Mouse (Mus musculus): Measurements from ENCODE around the gene Zc3h12c. TPM values are rescaled to one million over a fixed set of nuclear protein-coding genes. Genes with fewer than 3 reads are reported as not detected.

Zc3h12c gene
- 10 to 100 TPM in 1 of 2 experiments, 1 to 10 TPM in 1; 9.8 to 10.6 TPM for total RNA-seq (2021)
- long read RNA-seq, experiment 1, full-length matches to known transcripts = 1 of 3 reads
- long read RNA-seq, experiment 1, partial matches to known transcripts = 0 of 3 reads
- long read RNA-seq, experiment 1, other reads (novel, unspliced or antisense) = 2 of 3 reads
- long read RNA-seq, experiment 2, full-length matches to known transcripts = 1 of 2 reads
- long read RNA-seq, experiment 2, partial matches to known transcripts = 0 of 2 reads
- long read RNA-seq, experiment 2, other reads (novel, unspliced or antisense) = 1 of 2 reads

DNA sequence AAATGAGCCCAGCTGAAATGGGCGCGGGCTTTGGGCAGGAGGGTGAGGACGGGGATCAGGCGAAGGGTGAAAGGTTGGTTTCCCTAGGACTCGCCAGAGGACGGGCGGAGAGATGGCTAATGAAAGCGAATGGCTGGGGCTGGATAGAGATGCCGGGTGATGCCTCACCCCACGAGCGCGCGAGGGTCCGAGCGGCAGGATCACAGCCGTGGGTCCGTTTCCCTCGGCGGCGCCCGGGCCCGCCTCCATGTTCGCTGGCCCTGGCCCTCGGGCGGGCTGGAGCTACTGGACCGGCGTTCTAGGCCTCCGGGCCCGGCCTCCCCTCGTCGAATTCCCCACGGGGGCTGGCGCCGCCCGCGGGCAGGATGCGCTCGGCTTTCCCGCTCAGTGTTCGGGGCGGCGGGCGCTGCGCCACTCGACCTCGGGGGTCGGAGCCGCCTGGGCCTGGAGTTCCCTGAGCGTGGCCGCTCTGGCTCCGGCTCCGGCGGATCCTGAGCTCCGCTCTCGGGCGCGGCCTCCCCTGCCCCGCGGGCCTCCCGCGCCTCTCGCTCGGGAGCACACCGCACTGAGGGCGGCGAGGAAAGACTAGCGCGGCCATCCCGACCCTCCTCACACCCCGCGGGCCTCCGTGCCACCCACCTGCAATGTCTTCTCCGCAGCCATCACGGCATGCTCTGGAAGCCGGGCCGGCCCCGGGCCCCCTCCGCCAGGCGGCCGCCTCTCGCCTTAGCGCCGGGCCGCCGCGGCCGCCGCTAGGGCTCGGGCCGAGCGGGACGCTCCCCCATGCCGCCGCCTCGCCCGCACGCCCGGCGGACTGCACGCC lies at the start of gene Zc3h12c:
Zc3h12c (minus strand) TSS at position 710 of the 823 bp plus-strand sequence.
- peak; percentile 65 for DNase-seq (ENCODE audit: low spot score)

DNA sequence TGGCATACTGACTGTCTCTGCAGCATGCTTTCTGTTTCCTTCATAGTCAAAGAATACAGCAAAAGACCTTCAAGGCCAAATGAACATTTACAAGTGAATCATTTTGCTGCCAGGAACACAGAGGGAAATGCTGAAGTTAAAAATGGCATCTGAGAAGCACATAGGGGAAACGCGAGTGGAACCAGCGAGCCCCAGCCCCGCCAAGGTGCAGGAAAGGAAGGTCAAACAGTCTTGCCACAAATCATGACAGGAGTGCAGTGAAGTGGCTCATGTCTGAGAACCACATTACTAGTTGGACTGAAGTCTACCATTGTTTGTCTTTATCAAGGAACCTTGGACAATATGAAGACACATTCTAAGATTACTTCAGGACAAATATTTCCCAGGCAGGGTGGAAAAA lies 49.3 kb upstream of the Zc3h12c start:
- no peak for DNase-seq (ENCODE audit: low spot score)

DNA sequence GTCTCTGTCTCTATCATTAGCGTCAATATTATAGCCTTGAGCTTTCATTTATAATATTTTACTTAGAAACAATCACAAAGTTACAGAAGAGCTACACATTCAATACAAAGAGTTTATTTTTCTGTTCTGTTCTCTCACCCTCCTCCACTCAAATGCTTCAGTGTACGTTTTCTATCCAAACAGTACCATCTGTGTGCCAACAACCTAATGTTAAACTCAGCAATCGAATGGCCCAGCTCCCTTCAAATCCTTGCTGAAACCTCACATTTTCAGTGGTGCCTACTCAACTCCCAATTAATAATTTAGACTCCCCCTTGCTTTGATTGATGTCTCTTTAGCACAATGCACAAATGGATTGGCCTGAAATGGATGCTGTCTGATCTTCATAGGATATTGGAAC lies 46.9 kb upstream of the Zc3h12c start:
- DNase-seq (ENCODE audit: low spot score) = no peak

DNA sequence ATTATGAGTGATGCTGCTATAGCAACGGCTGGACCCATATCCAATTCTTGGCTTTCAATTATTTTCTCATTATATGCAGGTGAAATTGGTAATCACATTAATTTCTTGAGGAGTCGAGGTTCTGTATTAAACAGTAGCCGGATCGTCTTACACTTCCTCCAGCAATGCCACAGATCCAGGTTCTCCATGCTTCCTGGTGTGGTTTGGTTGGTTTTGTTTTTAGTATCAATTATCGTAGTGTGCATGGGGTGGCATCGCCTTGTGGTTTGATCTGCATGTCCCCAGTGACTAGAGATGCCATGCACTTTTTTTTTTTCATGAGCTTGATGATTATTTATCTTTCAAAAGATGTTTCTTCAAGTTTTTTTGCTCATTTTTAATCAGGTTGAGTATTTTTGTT lies 44.0 kb upstream of the Zc3h12c start:
- DNase-seq (ENCODE audit: low spot score) = no peak

DNA sequence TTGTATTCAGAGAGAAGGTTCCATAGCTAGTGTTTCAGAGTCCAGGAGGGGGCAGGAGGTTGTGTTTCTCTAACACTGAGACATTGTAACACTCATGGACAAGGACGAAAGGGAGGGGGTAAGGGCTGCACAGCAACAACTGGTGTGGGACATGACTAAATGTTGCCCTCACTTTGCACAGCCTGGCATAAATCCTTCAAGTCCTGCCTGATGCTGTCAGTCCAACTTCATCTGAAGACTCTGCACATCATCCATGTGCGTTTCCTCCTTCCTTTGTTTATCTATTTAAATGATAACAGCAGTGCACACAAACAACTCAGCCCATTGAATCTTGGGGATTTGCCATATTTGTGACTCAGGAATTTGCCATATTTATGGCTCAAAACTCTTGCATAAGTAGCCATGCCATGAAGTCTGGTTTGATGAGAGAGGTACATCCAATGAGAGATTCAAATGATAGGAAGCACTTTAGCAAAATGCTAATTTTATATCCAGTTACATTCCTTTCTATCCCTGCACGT lies 40.2 kb upstream of the Zc3h12c start:
- no peak for DNase-seq (ENCODE audit: low spot score)

DNA sequence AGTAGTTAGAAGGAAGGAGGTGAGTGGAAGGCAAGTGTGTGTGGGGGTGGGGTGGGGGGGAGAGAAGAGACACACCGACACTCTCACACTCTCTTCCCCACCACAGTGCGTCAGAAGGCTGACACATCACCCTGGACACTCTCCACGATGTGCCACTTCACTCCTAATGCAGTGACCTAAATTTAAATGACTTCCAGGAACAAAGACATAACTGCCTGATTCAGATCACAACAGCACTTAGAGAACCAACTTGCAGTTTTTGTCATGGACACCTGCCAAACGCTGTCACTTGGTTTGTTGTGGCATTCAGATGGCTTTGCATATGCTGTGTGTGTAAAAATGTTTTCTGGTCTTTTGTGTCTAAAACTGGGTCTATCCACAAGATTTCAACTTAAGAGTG lies 34.8 kb upstream of the Zc3h12c start:
- DNase-seq (ENCODE audit: low spot score) = no peak

DNA sequence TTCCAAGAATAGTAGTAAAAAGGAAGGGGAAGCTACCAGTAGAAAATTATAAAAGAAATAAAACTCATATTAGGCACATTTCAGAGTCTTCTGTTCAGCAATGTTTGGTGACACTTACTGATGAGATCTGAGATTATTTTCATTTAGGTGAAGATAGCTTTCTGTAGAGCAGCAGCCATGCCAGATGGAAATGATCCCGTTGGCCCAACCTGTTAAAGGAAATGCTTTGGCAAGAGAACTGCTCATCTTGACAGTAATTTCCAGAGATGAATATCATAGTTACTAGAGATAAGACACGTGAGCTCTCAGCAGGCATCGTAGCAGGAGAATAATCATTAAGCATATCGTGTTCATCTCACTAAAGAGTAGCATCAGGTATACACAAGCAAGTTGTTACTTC lies 31.9 kb upstream of the Zc3h12c start:
- DNase-seq (ENCODE audit: low spot score) = no peak

DNA sequence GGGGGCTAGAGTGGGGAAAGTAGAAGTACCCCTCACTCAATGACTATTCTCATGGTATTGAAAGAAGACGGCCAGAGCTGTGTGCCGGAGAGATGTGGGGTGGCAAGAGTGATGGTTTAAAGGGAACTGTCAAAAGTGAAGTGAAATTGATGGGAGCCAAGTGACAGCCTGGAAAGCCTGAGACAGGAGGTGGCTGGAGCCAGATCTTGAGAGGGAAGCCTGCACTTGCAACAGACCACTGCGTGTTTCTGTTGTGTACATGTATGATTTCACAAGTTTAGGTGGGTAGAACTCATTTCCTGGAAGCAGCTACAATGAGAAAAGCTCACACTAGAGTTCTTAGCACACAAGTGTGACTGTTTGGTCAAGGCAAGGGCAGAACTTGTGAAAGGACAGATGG lies 27.5 kb upstream of the Zc3h12c start:
- no peak for DNase-seq (ENCODE audit: low spot score)

DNA sequence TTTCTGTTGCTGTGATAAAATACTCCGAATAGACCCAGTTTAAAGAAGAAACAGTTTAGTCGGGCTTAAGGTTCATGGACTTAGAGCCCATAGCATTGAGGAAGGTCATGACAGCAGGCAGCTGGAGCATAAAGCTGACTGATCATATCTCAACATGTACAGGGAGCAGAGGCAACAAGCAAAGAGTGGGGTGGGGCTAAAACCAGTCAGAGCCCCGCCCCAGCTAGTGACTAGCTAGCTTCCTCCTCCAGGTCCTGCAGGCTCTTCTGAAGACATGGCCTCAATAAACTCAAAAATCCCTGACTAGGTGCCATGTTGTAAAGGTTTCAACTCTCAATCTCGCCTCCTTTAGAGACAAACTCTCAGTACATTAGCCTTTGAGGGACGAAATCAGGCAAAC lies 25.5 kb upstream of the Zc3h12c start:
- DNase-seq (ENCODE audit: low spot score) = no peak

DNA sequence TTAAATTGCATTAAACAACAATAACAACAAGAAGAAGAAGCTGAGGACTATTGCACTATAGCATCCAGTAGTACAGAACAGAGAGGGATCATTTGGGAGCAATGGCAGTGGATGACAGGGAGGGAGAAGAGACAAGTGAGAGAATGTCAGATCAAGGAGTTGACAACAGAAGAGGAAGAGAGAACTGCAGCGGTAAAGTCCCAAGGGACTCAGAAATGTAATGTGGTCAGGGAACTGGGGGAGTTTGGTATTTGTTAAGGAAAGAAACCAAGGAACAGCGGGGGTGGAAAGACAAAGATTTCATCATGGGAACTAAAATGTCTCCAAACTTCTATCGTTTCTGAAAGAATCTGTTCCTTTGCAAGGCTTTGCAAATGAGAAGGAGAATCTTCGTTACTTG lies 22.5 kb upstream of the Zc3h12c start:
- DNase-seq (ENCODE audit: low spot score) = no peak

DNA sequence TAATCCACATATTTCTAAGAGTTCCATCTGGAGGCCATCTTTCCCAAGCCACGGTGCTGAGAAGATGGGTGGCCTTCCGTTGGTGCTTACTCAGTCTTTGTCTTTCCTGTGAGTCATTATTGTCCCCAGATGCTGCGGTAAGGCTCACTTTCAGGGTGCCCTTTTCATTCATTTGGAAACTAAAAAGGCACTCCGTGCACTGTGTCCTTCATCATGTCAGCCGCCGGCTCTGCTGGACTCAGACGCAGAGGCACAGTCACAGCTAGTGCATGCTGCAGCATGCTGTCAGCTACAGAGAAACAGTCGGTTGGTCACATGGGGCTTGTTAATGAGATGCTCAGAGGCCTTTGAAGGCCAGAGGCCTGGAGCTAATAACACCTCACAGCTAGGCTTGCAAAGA lies 19.7 kb upstream of the Zc3h12c start:
- no peak for DNase-seq (ENCODE audit: low spot score)

DNA sequence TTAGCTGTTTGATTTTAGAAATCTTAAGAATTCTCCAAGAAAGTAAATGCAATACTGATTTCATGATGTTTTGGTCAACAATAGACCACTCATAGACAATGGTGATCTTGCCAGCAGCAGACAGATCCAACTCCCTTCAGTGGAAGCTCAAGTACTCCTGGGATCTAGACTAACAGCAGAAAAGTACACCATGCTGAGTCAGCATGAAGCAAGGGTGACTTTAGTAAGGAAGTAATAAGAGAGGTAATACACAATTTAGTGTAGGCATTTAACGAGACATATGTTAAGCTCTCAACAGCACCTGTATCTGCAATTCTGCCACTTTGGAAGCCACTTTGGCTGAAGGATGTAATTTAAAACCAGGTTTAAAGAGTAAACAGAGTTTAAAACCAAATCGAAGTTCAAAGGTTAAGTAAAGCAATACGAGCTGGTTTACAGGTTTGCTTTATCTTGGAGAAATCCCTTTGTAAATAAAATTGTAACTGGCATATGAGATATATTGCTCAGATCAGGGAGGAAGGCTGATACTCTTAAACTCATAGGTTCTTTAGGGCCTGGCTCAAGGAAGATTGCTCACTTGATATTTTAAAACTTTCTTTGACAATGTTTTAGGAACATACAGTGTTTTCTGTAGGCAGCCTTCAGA lies 18.0 kb upstream of the Zc3h12c start:
- DNase-seq (ENCODE audit: low spot score) = no peak

DNA sequence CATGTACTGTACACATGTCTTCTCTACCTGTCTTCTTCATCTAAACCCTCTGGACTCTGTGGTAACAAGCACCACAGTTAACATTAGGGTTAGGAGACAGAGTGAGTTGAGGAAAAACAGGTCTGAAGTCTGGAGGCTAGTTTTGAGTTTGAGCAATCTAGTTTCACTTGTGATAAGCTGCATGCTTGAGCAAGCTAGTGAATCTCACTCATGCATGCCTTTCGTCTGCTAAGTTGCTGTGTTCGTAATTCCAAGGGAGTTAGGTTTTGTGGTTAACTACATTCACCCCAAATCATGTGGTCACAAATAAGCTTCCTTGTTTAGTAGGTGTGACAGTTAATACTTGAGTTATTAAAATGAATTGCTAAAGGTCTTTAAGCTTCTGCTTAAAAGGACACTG lies 13.0 kb upstream of the Zc3h12c start:
- no peak for DNase-seq (ENCODE audit: low spot score)

DNA sequence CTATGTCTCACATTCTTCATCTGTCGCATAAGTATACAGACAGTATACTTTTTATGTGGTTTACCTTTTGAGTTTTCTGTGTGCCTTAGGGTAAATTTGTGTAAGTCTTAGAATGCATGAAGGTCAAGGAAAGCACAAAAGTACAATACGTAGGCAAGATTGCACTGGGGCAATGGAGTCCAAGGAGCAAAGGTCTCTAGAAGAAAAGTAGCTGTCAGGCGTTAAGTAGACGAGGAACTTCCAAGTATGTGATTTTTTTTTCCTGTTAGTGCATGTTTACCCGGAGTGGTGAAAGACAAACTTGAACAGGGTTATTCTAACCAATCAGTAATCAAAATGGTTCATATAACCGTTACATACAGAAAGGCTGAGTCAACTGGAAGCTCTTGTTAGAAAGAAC lies 12.5 kb upstream of the Zc3h12c start:
- DNase-seq (ENCODE audit: low spot score) = no peak

DNA sequence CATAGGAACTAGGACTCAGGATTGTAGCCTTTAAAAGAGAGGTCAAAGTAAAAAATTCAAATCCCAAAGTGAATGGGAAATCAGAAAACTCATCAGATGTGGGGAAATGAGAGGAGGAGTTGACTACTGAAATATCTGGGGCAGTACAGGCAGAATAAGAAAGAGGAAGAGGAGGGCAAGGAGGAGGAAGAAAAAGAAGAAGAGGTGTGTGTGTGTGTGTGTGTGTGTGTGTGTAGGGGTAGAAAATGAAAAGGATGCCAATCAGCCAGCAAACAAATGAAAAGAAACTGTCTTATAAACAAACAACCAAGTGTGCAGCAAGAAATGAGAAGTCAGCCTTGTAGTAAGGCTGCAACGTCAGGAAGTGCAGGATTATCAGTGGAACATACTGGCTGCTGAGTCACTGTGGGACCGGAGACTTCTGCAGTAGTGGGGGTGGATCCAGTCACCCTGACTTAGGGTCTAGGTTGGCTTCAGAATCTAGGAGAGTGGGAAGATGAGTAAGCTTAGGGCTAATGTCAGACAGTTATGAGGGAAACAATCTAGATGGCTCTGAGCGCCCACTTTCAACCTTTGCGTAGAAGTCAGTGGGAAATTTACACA lies 7.0 kb upstream of the Zc3h12c start:
- no peak for DNase-seq (ENCODE audit: low spot score)

DNA sequence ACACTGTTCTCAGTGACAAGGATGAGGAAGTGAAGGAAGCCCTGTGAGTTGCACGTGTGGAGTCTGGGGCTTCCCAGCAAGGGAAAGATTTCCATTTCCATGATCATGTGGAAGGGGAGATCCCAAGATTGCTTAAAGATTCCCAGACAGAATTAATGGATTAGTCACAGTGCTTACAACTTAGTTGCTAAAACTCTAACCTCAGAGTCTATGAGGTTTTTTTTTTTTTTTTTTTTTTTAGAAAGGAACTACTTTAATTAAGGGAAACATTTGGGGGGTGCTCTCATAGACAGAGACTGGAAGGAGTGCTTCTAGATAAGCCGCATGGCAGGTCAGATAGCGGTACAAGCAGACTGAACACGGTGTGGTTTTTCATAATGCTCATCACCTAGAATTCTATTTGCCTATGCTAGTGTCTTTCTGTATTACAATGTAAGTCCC lies 6.3 kb upstream of the Zc3h12c start:
- DNase-seq (ENCODE audit: low spot score) = no peak

DNA sequence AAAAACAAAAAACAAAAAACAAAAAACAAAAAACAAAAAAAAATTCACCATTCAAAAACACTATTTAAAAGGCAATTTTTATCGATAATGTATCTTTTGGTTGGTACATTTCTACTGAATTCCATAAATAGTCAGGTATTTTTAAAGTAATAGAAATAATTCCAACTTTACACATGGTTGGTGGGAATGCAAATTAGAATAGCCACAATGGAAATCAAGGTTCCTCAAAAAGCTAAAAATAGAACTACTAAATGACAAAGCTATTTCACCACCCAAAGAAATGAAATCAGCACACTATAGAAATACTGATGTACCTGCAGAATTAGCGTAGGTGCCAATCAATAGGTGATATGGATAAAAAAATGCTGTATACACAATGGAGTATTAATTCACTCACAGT lies 5.6 kb upstream of the Zc3h12c start:
- DNase-seq (ENCODE audit: low spot score) = no peak

DNA sequence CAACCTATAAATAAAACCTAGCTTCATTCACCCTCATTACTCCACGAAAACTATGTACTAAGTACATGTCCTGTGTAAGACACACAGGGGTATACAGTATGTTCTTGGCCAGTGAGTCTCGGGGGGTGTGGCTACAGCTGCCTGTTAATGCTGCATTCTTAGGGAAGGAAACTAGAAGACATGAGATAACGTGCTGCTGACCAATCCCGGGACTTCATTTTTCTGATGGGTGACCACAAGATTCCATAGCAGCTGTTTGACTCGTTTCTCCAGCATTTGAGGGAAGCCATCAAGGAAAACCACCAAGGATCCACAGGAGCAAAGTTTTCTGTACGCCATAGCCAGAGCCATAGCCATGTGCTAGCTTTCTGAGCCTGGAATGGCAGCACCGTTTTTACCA lies 4.2 kb upstream of the Zc3h12c start:
- no peak for DNase-seq (ENCODE audit: low spot score)

DNA sequence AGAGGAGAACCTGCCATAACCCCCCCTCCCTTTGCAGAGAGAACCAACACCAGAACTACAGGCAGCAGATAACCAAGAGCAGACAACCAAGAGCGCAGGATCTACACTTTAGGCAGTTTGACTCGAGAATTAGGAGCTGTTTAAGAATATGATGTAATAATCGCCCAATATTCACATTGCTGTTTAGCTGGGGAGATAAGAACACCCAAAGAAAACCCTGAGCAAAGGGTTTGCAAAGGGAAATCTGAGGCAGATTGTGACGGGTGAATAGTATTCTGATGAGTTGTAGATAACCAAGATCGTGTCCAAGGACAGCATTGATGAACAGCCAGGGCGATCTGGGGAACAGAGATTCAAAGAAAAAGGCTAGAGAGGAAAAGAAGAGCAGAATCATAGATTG lies 2.3 kb upstream of the Zc3h12c start:
- no peak for DNase-seq (ENCODE audit: low spot score)

DNA sequence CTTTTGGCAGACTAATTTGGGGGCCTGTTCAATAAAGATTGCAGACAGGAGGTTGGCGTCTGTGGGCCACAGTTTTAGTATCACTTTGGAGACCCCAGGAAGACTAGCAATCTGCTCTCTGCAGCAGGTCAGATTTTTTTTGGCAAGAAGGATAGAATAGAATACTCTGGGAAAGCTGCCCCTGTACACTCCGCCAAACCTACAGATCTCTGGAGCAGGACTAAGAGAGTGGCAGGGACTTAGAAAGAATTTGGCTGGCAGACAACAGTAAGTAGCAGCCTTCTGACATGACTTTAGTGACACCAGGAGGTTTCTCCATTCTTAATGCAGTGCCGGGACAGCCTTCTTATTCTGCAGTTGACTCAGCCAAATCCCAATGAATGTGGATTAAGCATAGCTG lies 1.8 kb upstream of the Zc3h12c start:
- DNase-seq (ENCODE audit: low spot score) = peak; percentile 45

DNA sequence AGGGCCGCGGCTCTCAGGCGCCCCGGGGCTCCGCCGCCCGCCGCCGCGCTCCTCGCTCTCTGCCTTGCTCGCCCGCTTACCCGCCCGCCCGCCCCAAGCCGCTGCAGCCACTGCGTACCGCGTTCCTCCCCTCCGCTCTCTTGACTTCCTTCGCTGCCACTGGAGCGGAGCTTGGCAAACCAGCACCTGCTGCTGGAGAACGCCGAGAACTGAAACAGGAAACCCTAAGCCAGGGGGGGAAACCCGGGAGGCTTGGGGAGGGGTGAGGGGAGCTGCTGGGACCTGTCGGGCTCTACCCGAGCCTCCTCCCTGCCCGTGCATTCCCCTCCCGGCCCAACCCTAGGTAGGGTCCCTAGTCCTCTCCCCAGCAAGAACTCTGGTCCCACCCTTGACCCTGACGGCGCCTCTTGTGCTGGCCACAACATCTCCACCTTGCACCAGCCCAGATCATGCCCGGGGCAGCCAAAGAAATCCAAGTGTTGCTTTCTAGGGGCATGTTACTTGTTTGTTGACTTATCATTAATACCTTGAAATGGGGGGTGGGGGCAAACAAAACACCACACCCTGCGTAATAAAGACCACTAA lies 406 bp upstream of the Zc3h12c start:
- peak; percentile 86 for DNase-seq (ENCODE audit: low spot score)

DNA sequence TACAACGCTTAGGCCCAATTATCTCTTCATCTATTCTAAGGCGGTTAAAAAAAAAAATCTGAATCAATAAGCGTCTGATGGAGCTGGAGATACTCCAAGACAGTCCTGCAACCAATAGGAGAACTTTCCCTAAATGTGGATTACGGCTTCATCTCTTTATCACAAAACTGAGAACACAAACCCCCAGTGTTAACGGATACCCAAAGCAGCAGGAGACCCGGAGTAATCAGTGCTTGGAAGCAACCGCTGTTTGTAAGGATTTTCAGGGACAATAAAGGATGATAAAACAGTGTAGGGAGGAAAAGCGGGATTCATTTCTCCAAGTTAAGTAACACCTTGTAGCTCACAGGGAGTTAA lies 888 bp downstream of the Zc3h12c start:
- no peak for DNase-seq (ENCODE audit: low spot score)
